Mouse (Mus musculus): ENCODE measurements around the gene Zfp592. TPM values are rescaled to one million over a fixed set of nuclear protein-coding genes. Genes with fewer than 3 reads are reported as not detected.

Zfp592 gene
- polyA plus RNA-seq, 1 experiment from 2014 or later: 6.6 TPM

DNA sequence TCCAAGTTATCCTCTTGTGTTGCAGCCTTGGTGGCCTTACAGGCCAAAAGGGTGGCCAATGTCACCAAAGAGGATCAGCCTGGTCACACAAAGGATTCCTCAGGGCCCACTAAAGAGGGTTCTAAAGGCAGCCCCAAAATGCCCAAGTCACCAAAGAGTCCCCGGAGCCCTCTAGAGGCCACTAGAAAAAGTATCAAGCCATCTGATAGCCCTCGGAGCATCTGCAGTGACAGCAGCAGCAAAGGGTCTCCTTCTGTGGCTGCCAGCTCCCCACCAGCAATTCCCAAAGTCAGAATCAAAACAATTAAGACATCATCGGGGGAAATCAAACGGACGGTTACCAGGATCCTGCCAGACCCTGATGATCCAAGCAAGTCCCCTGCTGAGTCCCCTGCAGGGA, 30.6 kb downstream of the Zfp592 start:
- TF ChIP-seq EP300 (IDR thresholded peaks at IDR 0.05) (no peak), CTCF (IDR thresholded peaks at IDR 0.05) (peak; percentile 49)
- H3K27me3 ChIP-seq (replicated peaks; ENCODE audit: insufficient read depth, low read length): no peaks in the 10 kb centered on the region
- DNase-seq (ENCODE audit: low spot score): no peak
- H3K4me3 ChIP-seq (ENCODE audit: low read depth, low read length): no peak overlapping the region
- no peak overlapping the region for H3K9ac ChIP-seq (replicated peaks; ENCODE audit: low read depth)
- no peaks in the 10 kb centered on the region for H3K4me1 ChIP-seq (ENCODE audit: insufficient read depth, low read depth, low read length)
- no peaks in the 10 kb centered on the region for H3K9me3 ChIP-seq (ENCODE audit: low read length)
- H3K4me2 ChIP-seq (replicated peaks; ENCODE audit: low read depth, low read length): no peak overlapping the region
- peaks cover 27% of the 10 kb centered on the region for H3K36me3 ChIP-seq (ENCODE audit: insufficient read depth, low read length)
- no peak overlapping the region for H3K27ac ChIP-seq (ENCODE audit: low read length)
- WGBS: 71% methylated on average over 5 of the region's 5 CpGs
- ATAC-seq: no peak

DNA sequence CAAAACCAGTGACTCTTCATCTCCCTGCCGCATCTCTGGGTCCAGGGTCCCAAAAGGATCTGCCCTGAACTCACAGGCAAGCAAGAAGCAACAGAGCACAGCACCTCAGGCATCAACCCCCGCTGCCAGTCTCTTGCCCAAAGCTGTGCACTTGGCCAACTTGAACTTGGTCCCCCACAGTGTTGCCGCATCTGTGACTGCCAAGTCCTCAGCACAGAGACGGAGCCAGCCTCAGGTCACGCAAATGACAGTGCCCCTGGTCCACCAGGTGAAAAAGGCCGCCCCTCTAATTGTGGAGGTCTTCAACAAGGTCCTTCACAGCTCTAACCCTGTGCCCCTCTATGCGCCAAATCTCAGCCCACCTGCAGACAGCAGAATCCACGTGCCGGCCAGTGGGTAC, 31.2 kb downstream of the Zfp592 start:
- 97% methylated on average over 9 of the region's 9 CpGs for WGBS
- peaks cover 27% of the 10 kb centered on the region for H3K36me3 ChIP-seq (ENCODE audit: insufficient read depth, low read length)
- no peak for ATAC-seq

DNA sequence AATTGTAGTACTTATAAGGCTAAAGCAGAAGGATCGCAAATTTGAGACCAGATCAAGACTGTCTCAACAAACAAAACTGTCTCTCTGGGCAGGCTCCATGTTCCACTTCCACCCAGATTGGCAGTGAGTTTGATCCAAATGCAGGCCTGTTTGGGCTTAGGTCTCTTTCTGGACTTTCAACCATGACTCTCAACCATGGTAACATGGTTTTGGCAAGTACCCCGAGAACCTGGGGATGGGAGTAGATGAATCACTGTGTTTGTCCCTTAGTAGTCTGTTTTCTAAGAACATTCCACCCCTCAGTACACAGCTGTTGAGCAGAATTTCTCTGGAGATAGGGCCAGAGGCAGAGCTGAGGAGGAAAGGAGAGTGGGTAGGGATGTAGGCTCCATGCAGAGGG, 32.3 kb downstream of the Zfp592 start:
- Histone ChIP-seq H3K9me3 (ENCODE audit: low read length) (no peaks in the 10 kb centered on the region), H3K4me3 (ENCODE audit: low read depth, low read length) (no peak overlapping the region), H3K36me3 (ENCODE audit: insufficient read depth, low read length) (peaks cover 37% of the 10 kb centered on the region), H3K27ac (ENCODE audit: low read length) (no peak overlapping the region), H3K27me3 (replicated peaks; ENCODE audit: insufficient read depth, low read length) (no peaks in the 10 kb centered on the region), H3K9ac (replicated peaks; ENCODE audit: low read depth) (no peak overlapping the region), H3K4me1 (ENCODE audit: insufficient read depth, low read depth, low read length) (no peaks in the 10 kb centered on the region), H3K4me2 (replicated peaks; ENCODE audit: low read depth, low read length) (no peak overlapping the region)
- no peak for ATAC-seq
- WGBS: 88% methylated on average over 2 of the region's 2 CpGs
- no peak for DNase-seq (ENCODE audit: low spot score)
- no peak for TF ChIP-seq CTCF (IDR thresholded peaks at IDR 0.05)
- no peak for TF ChIP-seq EP300 (IDR thresholded peaks at IDR 0.05)

More for the DNA sequence above, 31.2 kb downstream of the Zfp592 start:
- no peak for TF ChIP-seq CTCF (IDR thresholded peaks at IDR 0.05)
- no peak for TF ChIP-seq EP300 (IDR thresholded peaks at IDR 0.05)
- H3K4me1 ChIP-seq (ENCODE audit: insufficient read depth, low read depth, low read length): no peaks in the 10 kb centered on the region
- H3K27ac ChIP-seq (ENCODE audit: low read length): no peak overlapping the region
- H3K9ac ChIP-seq (replicated peaks; ENCODE audit: low read depth): no peak overlapping the region
- DNase-seq (ENCODE audit: low spot score): no peak
- no peaks in the 10 kb centered on the region for H3K27me3 ChIP-seq (replicated peaks; ENCODE audit: insufficient read depth, low read length)
- no peaks in the 10 kb centered on the region for H3K9me3 ChIP-seq (ENCODE audit: low read length)
- no peak overlapping the region for H3K4me3 ChIP-seq (ENCODE audit: low read depth, low read length)
- H3K4me2 ChIP-seq (replicated peaks; ENCODE audit: low read depth, low read length): no peak overlapping the region

DNA sequence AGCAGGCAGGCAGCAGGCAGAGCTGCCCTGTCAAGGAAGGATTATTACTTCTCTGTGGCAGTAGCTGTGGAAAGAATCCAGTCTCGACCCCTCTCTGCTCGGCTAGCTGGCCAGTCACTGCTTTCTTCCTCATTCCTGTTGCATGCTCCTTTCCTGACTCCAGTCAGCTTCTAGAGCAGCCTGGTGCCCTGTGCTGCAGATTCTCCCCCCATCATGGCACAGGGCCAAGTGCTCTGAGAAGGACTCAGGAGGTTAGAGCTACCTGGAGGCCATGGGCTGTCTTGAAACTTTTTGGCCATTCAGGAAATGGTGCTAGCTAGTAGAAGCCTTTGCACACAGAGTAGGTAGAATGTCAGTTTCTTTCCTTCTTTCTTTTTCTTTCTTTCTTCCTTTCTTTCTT, 46.2 kb downstream of the Zfp592 start:
- H3K4me1 ChIP-seq (ENCODE audit: insufficient read depth, low read depth, low read length): no peaks in the 10 kb centered on the region
- ATAC-seq (peak; percentile 43), DNase-seq (ENCODE audit: low spot score) (peak; percentile 19)
- TF ChIP-seq CTCF (IDR thresholded peaks at IDR 0.05) (no peak), EP300 (IDR thresholded peaks at IDR 0.05) (no peak)
- no peak overlapping the region for H3K27ac ChIP-seq (ENCODE audit: low read length)
- 36% methylated on average over 2 of the region's 2 CpGs for WGBS
- peaks cover 46% of the 10 kb centered on the region for H3K36me3 ChIP-seq (ENCODE audit: insufficient read depth, low read length)
- H3K9ac ChIP-seq (replicated peaks; ENCODE audit: low read depth): no peak overlapping the region
- H3K4me3 ChIP-seq (ENCODE audit: low read depth, low read length): no peak overlapping the region
- H3K4me2 ChIP-seq (replicated peaks; ENCODE audit: low read depth, low read length): no peak overlapping the region
- H3K9me3 ChIP-seq (ENCODE audit: low read length): no peaks in the 10 kb centered on the region
- H3K27me3 ChIP-seq (replicated peaks; ENCODE audit: insufficient read depth, low read length): no peaks in the 10 kb centered on the region

DNA sequence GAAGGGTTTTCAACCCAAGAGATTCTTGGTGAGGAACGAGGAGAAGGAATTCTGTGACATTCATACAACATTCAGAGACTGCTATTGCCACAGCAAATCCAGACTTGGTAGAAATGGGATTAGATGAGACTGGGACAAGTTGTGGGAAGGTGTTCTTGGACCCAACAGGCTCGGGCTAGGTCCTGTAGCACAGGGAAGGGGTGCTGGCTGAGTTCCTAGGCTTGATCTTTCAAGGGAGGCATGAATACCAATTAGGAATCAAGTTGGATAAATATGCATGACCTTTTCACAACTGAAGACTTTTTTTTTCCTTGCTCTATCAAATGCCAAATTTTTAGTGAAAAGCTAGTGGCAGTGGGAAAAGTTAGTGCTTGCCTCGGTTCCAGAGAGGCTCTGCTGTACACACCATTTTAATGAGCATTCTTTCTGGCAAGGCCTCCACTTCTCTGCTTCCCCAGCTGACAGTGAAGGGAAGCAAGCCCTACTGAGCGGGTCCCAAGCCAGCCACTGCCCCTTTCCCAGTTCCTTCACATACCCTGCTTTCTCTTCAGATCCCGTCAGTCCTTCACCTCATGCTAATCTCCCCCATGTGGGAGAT, 49.6 kb downstream of the Zfp592 start:
- H3K4me2 ChIP-seq (replicated peaks; ENCODE audit: low read depth, low read length): no peak overlapping the region
- peaks cover 37% of the 10 kb centered on the region; the same call in 1 of the 2 replicates for H3K36me3 ChIP-seq (ENCODE audit: insufficient read depth, low read length)
- no peaks in the 10 kb centered on the region for H3K27me3 ChIP-seq (replicated peaks; ENCODE audit: insufficient read depth, low read length)
- WGBS: 79% methylated on average over 5 of the region's 5 CpGs
- DNase-seq (ENCODE audit: low spot score): no peak
- no peak overlapping the region for H3K4me3 ChIP-seq (ENCODE audit: low read depth, low read length)
- ATAC-seq: no peak
- no peak overlapping the region for H3K27ac ChIP-seq (ENCODE audit: low read length)
- H3K4me1 ChIP-seq (ENCODE audit: insufficient read depth, low read depth, low read length): no peaks in the 10 kb centered on the region
- TF ChIP-seq EP300 (IDR thresholded peaks at IDR 0.05) (no peak), CTCF (IDR thresholded peaks at IDR 0.05) (no peak)
- no peaks in the 10 kb centered on the region for H3K9me3 ChIP-seq (ENCODE audit: low read length)
- H3K9ac ChIP-seq (replicated peaks; ENCODE audit: low read depth): no peak overlapping the region

DNA sequence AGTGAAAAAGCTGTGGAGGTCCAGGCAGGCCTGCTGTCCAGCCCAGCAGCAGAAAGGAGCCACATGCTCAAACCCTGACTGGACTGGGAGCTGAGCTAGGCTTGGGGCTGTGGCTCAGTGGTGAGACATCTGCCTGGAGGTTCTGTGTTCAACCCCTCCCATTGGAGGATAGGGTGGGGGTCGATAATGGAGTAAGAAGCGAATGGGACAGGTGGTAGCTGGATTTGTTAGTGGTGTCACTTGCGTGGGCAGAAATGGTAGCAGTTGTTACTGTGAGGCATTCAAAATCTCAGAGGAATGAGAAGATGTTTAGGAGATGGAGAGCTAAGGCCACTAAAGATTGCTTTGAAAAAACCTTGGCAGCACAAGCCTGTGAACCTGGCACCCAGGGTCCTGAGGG, 54.4 kb downstream of the Zfp592 start:
- Histone ChIP-seq H3K4me1 (ENCODE audit: insufficient read depth, low read depth, low read length) (no peaks in the 10 kb centered on the region), H3K9me3 (ENCODE audit: low read length) (no peaks in the 10 kb centered on the region), H3K36me3 (ENCODE audit: insufficient read depth, low read length) (peaks cover under 1% of the 10 kb centered on the region; the same call in 1 of the 2 replicates), H3K4me2 (replicated peaks; ENCODE audit: low read depth, low read length) (no peak overlapping the region), H3K9ac (replicated peaks; ENCODE audit: low read depth) (no peak overlapping the region), H3K4me3 (ENCODE audit: low read depth, low read length) (no peak overlapping the region), H3K27me3 (replicated peaks; ENCODE audit: insufficient read depth, low read length) (no peaks in the 10 kb centered on the region), H3K27ac (ENCODE audit: low read length) (no peak overlapping the region)
- 84% methylated on average over 3 of the region's 3 CpGs for WGBS
- TF ChIP-seq CTCF (IDR thresholded peaks at IDR 0.05): no peak
- TF ChIP-seq EP300 (IDR thresholded peaks at IDR 0.05): no peak
- DNase-seq (ENCODE audit: low spot score) (no peak), ATAC-seq (no peak)

DNA sequence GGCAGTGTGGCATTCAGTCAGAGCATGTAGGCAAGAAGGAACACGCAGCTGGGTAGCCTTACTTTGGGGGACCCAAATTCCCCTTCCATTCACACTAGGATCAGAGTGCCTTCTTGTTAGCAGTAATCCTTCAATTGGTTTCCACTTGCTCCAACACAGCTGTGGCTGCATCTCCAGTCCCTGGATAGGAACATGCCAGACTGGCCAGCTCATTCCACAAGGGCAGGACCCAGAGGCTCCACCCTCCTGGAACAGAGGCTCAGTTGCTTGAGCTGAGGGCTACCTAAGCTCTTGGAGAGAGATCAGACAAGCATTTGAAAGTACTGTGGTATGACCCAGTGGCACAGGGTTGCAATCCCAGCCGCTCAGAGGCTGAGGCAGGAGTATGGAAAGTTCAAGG, 55.0 kb downstream of the Zfp592 start:
- DNase-seq (ENCODE audit: low spot score): no peak
- Histone ChIP-seq H3K27ac (ENCODE audit: low read length) (no peak overlapping the region), H3K36me3 (ENCODE audit: insufficient read depth, low read length) (no peaks in the 10 kb centered on the region), H3K9me3 (ENCODE audit: low read length) (no peaks in the 10 kb centered on the region), H3K4me1 (ENCODE audit: insufficient read depth, low read depth, low read length) (no peaks in the 10 kb centered on the region), H3K4me3 (ENCODE audit: low read depth, low read length) (no peak overlapping the region), H3K27me3 (replicated peaks; ENCODE audit: insufficient read depth, low read length) (no peaks in the 10 kb centered on the region), H3K4me2 (replicated peaks; ENCODE audit: low read depth, low read length) (no peak overlapping the region), H3K9ac (replicated peaks; ENCODE audit: low read depth) (no peak overlapping the region)
- no peak for TF ChIP-seq EP300 (IDR thresholded peaks at IDR 0.05)
- TF ChIP-seq CTCF (IDR thresholded peaks at IDR 0.05): no peak
- 75% methylated on average over 2 of the region's 2 CpGs for WGBS
- ATAC-seq: no peak

Measured in lung, postnatal 0 days (tissue).